ENCODE assay signal across 8 mouse cellular contexts in the genomic region with DNA sequence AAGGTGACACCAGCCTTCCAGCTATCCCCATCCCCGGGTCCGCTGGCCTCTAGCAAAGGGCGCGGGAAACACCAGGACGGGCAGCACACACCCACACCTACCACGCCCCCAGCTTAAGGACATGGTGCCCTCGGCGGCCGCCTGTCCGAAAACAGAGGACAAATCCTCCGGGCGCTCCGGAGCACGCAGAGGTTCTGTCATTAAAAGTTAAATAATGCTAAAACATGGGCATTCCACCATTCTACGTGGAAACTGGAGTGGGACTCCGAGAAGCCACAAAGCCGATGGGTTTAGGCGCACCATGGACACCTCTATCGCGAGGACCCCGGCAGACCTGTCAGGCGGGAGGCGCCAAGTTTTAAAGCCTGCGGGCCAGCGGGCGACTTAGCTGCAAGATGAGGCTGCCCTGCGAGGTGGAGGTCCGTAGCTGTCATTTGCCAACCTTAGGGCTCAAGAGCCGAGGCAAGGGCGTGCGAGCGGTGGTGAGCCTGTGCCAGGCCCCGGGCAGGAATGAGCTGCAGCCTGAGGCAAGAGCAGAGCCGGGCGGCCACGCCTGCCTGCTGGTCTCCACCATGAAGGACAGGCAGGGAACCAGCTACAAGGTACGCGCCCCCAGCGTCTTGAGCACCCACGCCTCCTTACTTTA. TPM values are rescaled to one million over a fixed set of nuclear protein-coding genes. Genes with fewer than 3 reads are reported as not detected.
DNase-seq lines count a peak whose midpoint lies in the region; ATAC-seq and TF ChIP-seq lines count a peak whose summit lies in the region.

A gene (plus strand): TSS at position 354 of the 646 bp plus-strand sequence.

- WGBS in heart, embryonic 10.5 days = 0% methylated on average over 40 of the region's 40 CpGs
- WGBS in kidney, embryonic 14.5 days = under 1% methylated on average over 40 of the region's 40 CpGs
- under 1% methylated on average over 40 of the region's 40 CpGs for WGBS in limb, embryonic 15.5 days
- WGBS in midbrain, postnatal 0 days = under 1% methylated on average over 40 of the region's 40 CpGs

- no peaks in the 10 kb centered on the region for H3K4me1 ChIP-seq in embryonic fibroblast, embryonic 13.5 days (ENCODE audit: control insufficient read depth, insufficient read depth, low read length)
- H3K4me1 ChIP-seq in heart, embryonic 10.5 days = peaks cover 14% of the 10 kb centered on the region
- peaks cover 6% of the 10 kb centered on the region; the same call in 1 of the 2 replicates for H3K4me1 ChIP-seq in kidney, embryonic 14.5 days (ENCODE audit: control insufficient read depth, insufficient read depth, low read length)
- peaks cover 12% of the 10 kb centered on the region; the same call in 1 of the 2 replicates for H3K4me1 ChIP-seq in limb, embryonic 15.5 days
- no peaks in the 10 kb centered on the region; the same call in 1 of the 2 replicates for H3K4me1 ChIP-seq in midbrain, postnatal 0 days (ENCODE audit: insufficient read depth, low read length)

- no peaks in the 10 kb centered on the region for H3K27me3 ChIP-seq in heart, embryonic 10.5 days (ENCODE audit: insufficient read depth, poor library complexity, severe bottlenecking)
- no peaks in the 10 kb centered on the region for H3K27me3 ChIP-seq in kidney, embryonic 14.5 days (ENCODE audit: control insufficient read depth, insufficient read depth, low read length)
- no peaks in the 10 kb centered on the region for H3K27me3 ChIP-seq in limb, embryonic 15.5 days
- H3K27me3 ChIP-seq in midbrain, postnatal 0 days (ENCODE audit: insufficient read depth, low read length) = no peaks in the 10 kb centered on the region

- DNase-seq in B cell, adult 2 months = peak; percentile 91 to 93
- peak; percentile 88 for DNase-seq in brain, adult 2 months (ENCODE audit: low read depth, low spot score)
- peak; percentile 94 for DNase-seq in heart, embryonic 10.5 days (ENCODE audit: low spot score)
- DNase-seq in midbrain, postnatal 0 days (ENCODE audit: low spot score) = peak; percentile 87
- peak; percentile 92 to 97 for DNase-seq in spleen, postnatal 10 days (ENCODE audit: low spot score in 2 of 2)

- H3K4me2 ChIP-seq in kidney, embryonic 14.5 days (replicated peaks; ENCODE audit: low read depth, low read length) = peak within 1 kb of the TSS; percentile 67
- H3K4me2 ChIP-seq in limb, embryonic 15.5 days = peak within 1 kb of the TSS; percentile 81
- H3K4me2 ChIP-seq in midbrain, postnatal 0 days (ENCODE audit: low read depth, low read length, poor library complexity, severe bottlenecking) = peak within 1 kb of the TSS; percentile 99

- peak within 1 kb of the TSS; percentile 71 for H3K9ac ChIP-seq in kidney, embryonic 14.5 days (ENCODE audit: low read depth, low read length)
- peak within 1 kb of the TSS; percentile 59 for H3K9ac ChIP-seq in limb, embryonic 15.5 days
- H3K9ac ChIP-seq in midbrain, postnatal 0 days (replicated peaks; ENCODE audit: low read length, poor library complexity, severe bottlenecking) = peak within 1 kb of the TSS; percentile 69

- no peak for TF ChIP-seq CTCF in embryonic fibroblast, embryonic 13.5 days (IDR thresholded peaks at IDR 0.05; ENCODE audit: borderline replicate concordance, insufficient read depth, low read length)
- no peak for TF ChIP-seq CTCF in midbrain, postnatal 0 days (IDR thresholded peaks at IDR 0.05)

- peak; percentile 67 for TF ChIP-seq POLR2A in embryonic fibroblast, embryonic 13.5 days (IDR thresholded peaks at IDR 0.05; ENCODE audit: low read depth, low read length)

- H3K36me3 ChIP-seq in heart, embryonic 10.5 days = peaks cover 11% of the 10 kb centered on the region; the same call in 1 of the 2 replicates
- peaks cover 8% of the 10 kb centered on the region; the same call in 1 of the 2 replicates for H3K36me3 ChIP-seq in kidney, embryonic 14.5 days (ENCODE audit: control insufficient read depth, insufficient read depth, low read length)
- no peaks in the 10 kb centered on the region for H3K36me3 ChIP-seq in limb, embryonic 15.5 days
- no peaks in the 10 kb centered on the region for H3K36me3 ChIP-seq in midbrain, postnatal 0 days (ENCODE audit: insufficient read depth, low read length)

- peak; percentile 95 for ATAC-seq in kidney, embryonic 14.5 days (ENCODE audit: low FRiP score, low TSS enrichment)
- ATAC-seq in limb, embryonic 15.5 days (ENCODE audit: insufficient number of reproducible peaks, low FRiP score, low TSS enrichment, low read depth) = peak; percentile 88
- peak; percentile 90 for ATAC-seq in midbrain, postnatal 0 days (ENCODE audit: low FRiP score)

- H3K4me3 ChIP-seq in embryonic fibroblast, embryonic 13.5 days (ENCODE audit: insufficient read depth, low read length) = peak within 1 kb of the TSS; percentile 85
- peak within 1 kb of the TSS; percentile 91 for H3K4me3 ChIP-seq in heart, embryonic 10.5 days
- peak within 1 kb of the TSS; percentile 84 for H3K4me3 ChIP-seq in kidney, embryonic 14.5 days (ENCODE audit: low read length)
- peak within 1 kb of the TSS; percentile 79 for H3K4me3 ChIP-seq in limb, embryonic 15.5 days
- peak within 1 kb of the TSS; percentile 68 for H3K4me3 ChIP-seq in midbrain, postnatal 0 days (ENCODE audit: low read depth, low read length)

- no peaks in the 10 kb centered on the region for H3K9me3 ChIP-seq in heart, embryonic 10.5 days
- no peaks in the 10 kb centered on the region for H3K9me3 ChIP-seq in kidney, embryonic 14.5 days (ENCODE audit: control insufficient read depth, low read length)
- H3K9me3 ChIP-seq in limb, embryonic 15.5 days = no peaks in the 10 kb centered on the region
- H3K9me3 ChIP-seq in midbrain, postnatal 0 days (ENCODE audit: low read length) = no peaks in the 10 kb centered on the region

- H3K27ac ChIP-seq in embryonic fibroblast, embryonic 13.5 days (ENCODE audit: insufficient read depth, low read length) = 0 out of 2 replicates have a peak within 1 kb of the TSS, but pooled peaks have one; percentile 45
- peak within 1 kb of the TSS; percentile 98 for H3K27ac ChIP-seq in heart, embryonic 10.5 days
- H3K27ac ChIP-seq in kidney, embryonic 14.5 days (ENCODE audit: low read depth, low read length) = peak within 1 kb of the TSS; percentile 62; the same call in 1 of the 2 replicates
- peak within 1 kb of the TSS; percentile 81 for H3K27ac ChIP-seq in limb, embryonic 15.5 days
- H3K27ac ChIP-seq in midbrain, postnatal 0 days (ENCODE audit: low read depth, low read length) = peak within 1 kb of the TSS; percentile 70

RNA-seq across cellular contexts. Expression of the gene that starts here (rescaled TPM):
- polyA plus RNA-seq in embryonic fibroblast, embryonic 13.5 days (2011; ENCODE audit: insufficient read length, low read depth, missing spikeins) = 2.6 and 4.7 TPM in 2 replicates
- polyA plus RNA-seq in heart, embryonic 10.5 days (2016; fragmentation: Nextera tagmentation; extraction: Ambion mirVana) = 20.0 and 24.3 TPM in 2 replicates
- 26.3 and 33.0 TPM in 2 replicates for polyA plus RNA-seq in kidney, embryonic 14.5 days (2014; fragmentation: Nextera tagmentation; extraction: Ambion mirVana)
- 19.5 and 21.3 TPM in 2 replicates for polyA plus RNA-seq in limb, embryonic 15.5 days (2015; fragmentation: Nextera tagmentation; extraction: Ambion mirVana)
- total RNA-seq in midbrain, postnatal 0 days (2014; rRNA removed) = 0.24 and 1.6 TPM in 2 replicates
- 1.2 and 1.3 TPM in 2 replicates for polyA plus RNA-seq in midbrain, postnatal 0 days (2015; fragmentation: Nextera tagmentation; extraction: Ambion mirVana)

Comparison
In these comparisons a context has a peak if more than half of its experiments do, and no peak if none do; other contexts are left out.
1. Peak in every context shown above with its lines: DNase-seq, ATAC-seq, H3K4me3 ChIP-seq and H3K27ac ChIP-seq.
2. H3K27ac ChIP-seq: peak in every context shown above with its lines; median percentile 98 in heart, embryonic 10.5 days; 81 in limb, embryonic 15.5 days; 70 in midbrain, postnatal 0 days; 62 in kidney, embryonic 14.5 days; 45 in embryonic fibroblast, embryonic 13.5 days.